Mouse (Mus musculus) intestine, embryonic 16.5 days (tissue): ENCODE measurements around the gene Gm20388. TPM values are rescaled to one million over a fixed set of nuclear protein-coding genes. Genes with fewer than 3 reads are reported as not detected.

Source experiments
- ATAC-seq: fragments of 200-750 bp; cut with Nextera tagmentation; 2 replicates; pipeline ENCODE4 v1.8.0; 2017; ENCODE audit warnings: moderate TSS enrichment, moderate library complexity
- H3K27ac ChIP-seq: fragments of 300-500 bp; sonication (generic); 2 replicates; pipeline ENCODE4 v1.5.1; 2014; ENCODE audit warnings: mild to moderate bottlenecking, low read length
- H3K27me3 ChIP-seq: fragments of 300-500 bp; sonication (generic); replicated peaks from 2 replicates; pipeline ENCODE4 v1.6.1; 2014; ENCODE audit warnings: low read length, control low read depth, mixed read lengths; ENCODE audit not compliant: control insufficient read depth, insufficient read depth
- H3K36me3 ChIP-seq: fragments of 300-500 bp; sonication (generic); 2 replicates; pipeline ENCODE4 v1.6.1; 2014; ENCODE audit warnings: low read length, control low read depth; ENCODE audit not compliant: control insufficient read depth, insufficient read depth
- H3K4me1 ChIP-seq: fragments of 300-500 bp; sonication (generic); 2 replicates; pipeline ENCODE4 v1.6.1; 2014; ENCODE audit warnings: low read length, control low read depth, mixed read lengths; ENCODE audit not compliant: control insufficient read depth, insufficient read depth
- H3K4me2 ChIP-seq: fragments of 300-500 bp; sonication (generic); 2 replicates; pipeline ENCODE4 v1.6.1; 2014; ENCODE audit warnings: low read depth, low read length, control low read depth
- H3K4me3 ChIP-seq: fragments of 300-500 bp; sonication (generic); 2 replicates; pipeline ENCODE4 v1.5.1; 2014; ENCODE audit warnings: mild to moderate bottlenecking, low read length
- H3K9ac ChIP-seq: fragments of 300-500 bp; sonication (generic); 2 replicates; pipeline ENCODE4 v1.6.1; 2014; ENCODE audit warnings: low read depth, low read length
- H3K9me3 ChIP-seq: fragments of 300-500 bp; sonication (generic); 2 replicates; pipeline ENCODE4 v1.6.1; 2016; ENCODE audit warnings: low read length, control low read depth; ENCODE audit not compliant: control insufficient read depth
- WGBS: fragments of 180-500 bp; shearing (Covaris S2); extraction: QIAGEN DNeasy Blood & Tissue Kit; methylation state at CpG from one replicate; pipeline ENCODE4 v1.1.7; 2014; 5-methylcytosine and 5-hydroxymethylcytosine counted together
- polyA plus RNA-seq: library from polyadenylated mRNA; unstranded; fragments of >200 nt; fragmentation: Nextera tagmentation; extraction: Ambion mirVana; gene quantifications from 2 replicates; pipeline ENCODE4 v1.2.1, GENCODE M21; 2015

Gm20388 gene
- polyA plus RNA-seq, 1 experiment from 2014 or later: 5.8 TPM

DNA sequence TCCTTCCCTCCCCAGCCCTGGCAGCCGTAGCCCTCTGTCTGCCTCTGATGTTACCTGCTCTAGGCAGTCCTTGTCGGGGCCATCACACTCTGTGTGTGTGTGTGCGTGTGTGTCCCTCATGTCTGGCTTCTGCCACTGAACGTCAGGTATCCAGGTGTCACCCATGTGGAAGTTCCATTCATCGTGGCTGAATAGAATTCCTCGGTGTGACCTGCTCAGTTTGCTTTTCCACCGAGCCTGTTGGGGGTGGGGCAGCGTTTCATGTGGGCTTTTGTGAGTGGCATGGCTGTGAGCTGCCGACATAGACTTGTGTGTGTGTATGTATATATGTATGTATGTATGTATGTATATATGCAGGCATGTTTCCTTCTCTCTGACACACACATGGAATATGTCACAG, 375.2 kb downstream of the Gm20388 start:
- Histone ChIP-seq H3K27me3 (no peaks in the 10 kb centered on the region), H3K27ac (no peak overlapping the region), H3K4me2 (no peak overlapping the region), H3K36me3 (no peaks in the 10 kb centered on the region), H3K4me3 (no peak overlapping the region), H3K9ac (no peak overlapping the region), H3K4me1 (peaks cover 58% of the 10 kb centered on the region), H3K9me3 (no peaks in the 10 kb centered on the region)
- no peak for ATAC-seq
- WGBS: 69% methylated on average over 9 of the region's 9 CpGs

DNA sequence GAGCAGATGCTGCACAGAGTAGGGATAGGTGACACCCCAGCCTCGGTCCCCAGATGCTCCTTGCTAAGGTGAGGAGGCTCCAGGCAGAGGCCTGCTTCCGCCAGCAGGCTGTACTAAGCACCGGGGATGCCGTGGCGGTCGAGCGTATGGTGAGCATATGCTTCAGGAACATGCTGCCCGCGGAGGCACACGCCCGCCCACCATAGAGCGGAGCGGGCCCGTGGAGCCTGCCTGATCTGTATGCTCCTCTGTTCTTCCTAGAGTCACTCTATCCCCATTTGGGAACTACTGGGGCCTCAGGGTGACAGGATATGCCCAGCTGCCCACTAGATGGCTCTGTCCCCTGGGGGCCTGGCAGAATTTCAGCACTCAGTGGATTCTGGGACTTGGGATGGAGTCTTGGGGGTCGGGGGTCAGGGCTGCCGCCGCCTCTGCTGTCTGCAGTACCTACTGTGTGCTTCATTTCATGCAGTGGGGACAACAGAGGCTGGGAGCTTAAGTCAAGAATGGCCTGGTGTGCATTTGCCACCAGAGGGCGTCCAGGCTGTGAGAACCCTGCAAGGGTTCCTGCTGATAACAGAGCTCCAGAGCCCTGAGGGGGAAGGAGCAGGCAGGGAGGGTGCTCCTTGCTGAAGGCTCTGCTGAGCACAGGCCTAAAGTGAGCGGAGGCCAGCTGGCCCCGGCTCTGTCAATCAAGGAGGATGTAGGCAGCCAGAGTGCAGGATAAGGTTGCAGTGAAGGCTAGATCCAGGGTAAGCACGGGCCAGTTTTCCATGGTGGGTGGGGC, 377.7 kb downstream of the Gm20388 start:
- peak overlapping the region; percentile 22; the same call in 1 of the 2 replicates for H3K9ac ChIP-seq
- H3K27ac ChIP-seq: no peak overlapping the region; the same call in 1 of the 2 replicates
- H3K36me3 ChIP-seq: no peaks in the 10 kb centered on the region
- ATAC-seq: peak; percentile 14
- no peaks in the 10 kb centered on the region for H3K27me3 ChIP-seq
- H3K4me1 ChIP-seq: peaks cover 52% of the 10 kb centered on the region
- H3K4me2 ChIP-seq: no peak overlapping the region
- H3K4me3 ChIP-seq: no peak overlapping the region
- WGBS: 42% methylated on average over 21 of the region's 21 CpGs
- H3K9me3 ChIP-seq: no peaks in the 10 kb centered on the region

DNA sequence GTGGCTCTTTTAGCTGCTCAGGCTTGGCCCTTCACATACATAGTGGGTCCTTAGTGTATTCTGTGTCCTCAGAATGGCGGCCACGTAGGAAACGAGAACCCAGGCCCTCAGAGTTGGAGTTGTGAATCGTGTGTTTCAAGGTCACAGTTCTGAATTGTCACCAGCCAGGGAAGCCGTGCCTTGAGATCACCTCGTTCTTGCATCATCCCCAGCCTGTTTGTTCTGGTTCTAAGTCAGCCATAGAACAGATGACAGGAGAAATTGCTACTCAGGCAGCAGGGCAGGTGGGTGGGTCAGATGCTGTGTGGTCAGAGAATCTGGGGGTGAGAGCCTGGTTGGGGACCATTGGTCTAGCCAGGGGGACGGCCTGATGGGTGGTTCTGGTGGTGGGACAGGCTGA, 378.6 kb downstream of the Gm20388 start:
- Histone ChIP-seq H3K4me2 (no peak overlapping the region), H3K27me3 (no peaks in the 10 kb centered on the region), H3K9ac (peak overlapping the region; percentile 27; the same call in 1 of the 2 replicates), H3K9me3 (no peaks in the 10 kb centered on the region), H3K4me1 (peaks cover 46% of the 10 kb centered on the region), H3K4me3 (no peak overlapping the region), H3K27ac (no peak overlapping the region), H3K36me3 (no peaks in the 10 kb centered on the region)
- 83% methylated on average over 7 of the region's 7 CpGs for WGBS
- no peak for ATAC-seq

DNA sequence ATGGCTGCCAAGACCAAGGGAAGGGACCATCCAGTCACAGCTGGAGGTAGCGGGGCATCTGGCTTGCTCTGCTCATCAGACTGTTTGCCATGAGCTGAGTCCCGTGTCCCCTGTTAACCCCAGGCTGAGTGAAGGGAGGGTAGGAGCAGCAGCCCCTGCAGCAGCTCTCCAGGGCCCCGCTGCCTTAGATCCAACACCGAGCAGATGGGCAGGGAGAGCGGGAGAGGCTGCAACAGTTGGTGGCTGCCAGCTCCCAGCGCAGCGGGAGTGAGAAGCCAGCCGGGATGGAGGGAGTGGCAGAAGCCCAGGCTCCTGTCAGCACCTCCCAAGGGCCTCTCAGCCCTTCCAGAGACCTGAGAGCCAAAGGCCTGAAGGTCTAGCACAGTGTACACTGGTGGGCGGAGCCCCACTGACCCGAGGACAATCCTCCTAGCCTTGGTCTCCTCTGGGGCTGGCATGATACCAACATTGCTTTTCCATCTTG, 379.1 kb downstream of the Gm20388 start:
- H3K9ac ChIP-seq: peak overlapping the region; percentile 27; the same call in 1 of the 2 replicates
- H3K4me3 ChIP-seq: no peak overlapping the region
- no peak for ATAC-seq
- no peaks in the 10 kb centered on the region for H3K9me3 ChIP-seq
- peaks cover 41% of the 10 kb centered on the region for H3K4me1 ChIP-seq
- no peak overlapping the region for H3K4me2 ChIP-seq
- no peaks in the 10 kb centered on the region for H3K36me3 ChIP-seq
- 39% methylated on average over 10 of the region's 10 CpGs for WGBS
- no peak overlapping the region for H3K27ac ChIP-seq
- H3K27me3 ChIP-seq: no peaks in the 10 kb centered on the region

DNA sequence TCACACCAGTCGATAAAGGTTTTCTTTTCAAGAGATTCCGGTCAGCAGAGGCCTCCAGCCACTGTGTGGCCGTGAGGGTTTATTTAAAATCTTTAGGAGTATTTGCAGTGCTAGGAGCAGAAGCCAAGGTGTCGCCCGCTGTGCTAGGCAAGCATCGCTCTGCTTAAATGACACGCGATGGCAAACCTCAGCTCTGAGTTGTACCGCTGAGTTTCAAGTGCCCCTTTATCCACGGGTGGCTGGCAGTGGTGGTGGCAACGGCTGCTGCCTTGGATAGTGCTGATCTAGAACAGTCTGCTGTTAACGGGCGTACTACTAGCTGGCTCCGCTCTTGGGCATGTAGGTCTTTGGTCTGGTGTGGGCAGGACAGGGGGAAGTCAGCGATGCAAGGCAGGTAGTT, 380.0 kb downstream of the Gm20388 start:
- H3K27me3 ChIP-seq: no peaks in the 10 kb centered on the region
- WGBS: 72% methylated on average over 15 of the region's 15 CpGs
- ATAC-seq: no peak
- H3K36me3 ChIP-seq: no peaks in the 10 kb centered on the region
- H3K9ac ChIP-seq: no peak overlapping the region
- H3K4me2 ChIP-seq: no peak overlapping the region
- no peak overlapping the region for H3K4me3 ChIP-seq
- no peak overlapping the region for H3K27ac ChIP-seq
- peaks cover 41% of the 10 kb centered on the region for H3K4me1 ChIP-seq
- no peaks in the 10 kb centered on the region for H3K9me3 ChIP-seq

DNA sequence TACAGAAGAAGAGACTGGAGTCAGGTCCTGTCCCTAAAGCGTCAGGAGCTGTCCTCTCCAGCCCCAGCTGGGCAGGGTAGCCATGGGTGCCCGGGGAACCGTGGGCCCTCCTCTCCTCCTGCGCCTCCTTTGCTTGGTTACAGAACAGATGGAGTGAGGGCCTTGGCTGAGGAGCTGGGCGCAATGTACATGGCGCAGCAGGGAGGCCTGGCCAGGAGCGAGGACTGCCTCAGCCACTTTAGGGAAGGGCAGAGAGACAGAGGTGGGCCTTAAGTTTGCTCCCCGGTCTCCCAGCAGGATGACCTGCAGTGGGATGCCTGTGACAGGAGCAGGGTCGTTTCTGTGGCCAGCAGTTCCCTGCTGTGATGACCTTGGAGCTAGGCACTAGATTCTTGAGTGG, 381.0 kb downstream of the Gm20388 start:
- no peak overlapping the region for H3K4me2 ChIP-seq
- H3K36me3 ChIP-seq: no peaks in the 10 kb centered on the region
- no peak overlapping the region for H3K27ac ChIP-seq
- WGBS: 79% methylated on average over 9 of the region's 9 CpGs
- no peak overlapping the region for H3K4me3 ChIP-seq
- no peaks in the 10 kb centered on the region for H3K9me3 ChIP-seq
- peaks cover 44% of the 10 kb centered on the region for H3K4me1 ChIP-seq
- H3K27me3 ChIP-seq: no peaks in the 10 kb centered on the region
- no peak overlapping the region for H3K9ac ChIP-seq
- ATAC-seq: no peak

DNA sequence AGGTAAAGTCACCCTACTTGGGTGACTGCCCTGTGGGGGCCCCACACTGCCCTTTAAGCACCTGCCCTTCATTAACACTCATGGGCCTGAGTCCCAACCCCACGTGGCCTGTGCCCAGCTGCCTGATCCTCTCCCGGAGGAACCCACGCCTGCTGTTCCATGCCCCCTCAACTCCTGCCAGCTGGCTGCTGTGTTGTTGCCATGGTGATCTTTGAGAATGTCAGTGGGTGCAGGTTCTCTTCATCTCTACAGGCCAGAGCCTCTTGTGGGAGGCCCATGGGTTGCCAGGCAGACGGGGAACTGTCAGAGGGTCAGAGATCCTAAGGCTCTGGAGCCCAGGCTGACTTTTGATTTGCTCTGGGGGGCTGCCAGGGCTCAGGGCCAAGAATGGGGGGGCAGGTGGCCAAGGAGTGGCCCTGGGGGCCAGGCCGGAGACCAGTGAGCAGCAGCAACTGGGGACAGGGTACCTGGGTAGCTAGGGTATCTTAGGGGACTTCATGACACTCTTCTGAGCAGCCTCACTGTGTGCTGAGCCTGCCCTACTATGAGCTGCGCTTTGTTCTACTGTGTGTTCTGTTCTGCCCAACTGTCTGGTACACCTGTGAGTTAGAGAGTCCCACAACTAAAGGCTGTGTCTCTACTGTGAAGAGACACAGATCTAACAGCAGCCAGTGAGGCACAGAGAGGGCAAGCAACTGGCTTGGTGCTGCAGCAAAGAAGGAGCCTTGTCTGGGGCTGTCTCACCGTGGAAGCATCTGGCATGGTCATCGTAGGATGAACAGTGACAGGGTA, 381.9 kb downstream of the Gm20388 start:
- no peak for ATAC-seq
- WGBS: 55% methylated on average over 8 of the region's 8 CpGs
- Histone ChIP-seq H3K4me2 (no peak overlapping the region), H3K9me3 (no peaks in the 10 kb centered on the region), H3K4me1 (peaks cover 50% of the 10 kb centered on the region), H3K9ac (no peak overlapping the region), H3K27ac (no peak overlapping the region), H3K27me3 (no peaks in the 10 kb centered on the region), H3K4me3 (no peak overlapping the region), H3K36me3 (no peaks in the 10 kb centered on the region)

DNA sequence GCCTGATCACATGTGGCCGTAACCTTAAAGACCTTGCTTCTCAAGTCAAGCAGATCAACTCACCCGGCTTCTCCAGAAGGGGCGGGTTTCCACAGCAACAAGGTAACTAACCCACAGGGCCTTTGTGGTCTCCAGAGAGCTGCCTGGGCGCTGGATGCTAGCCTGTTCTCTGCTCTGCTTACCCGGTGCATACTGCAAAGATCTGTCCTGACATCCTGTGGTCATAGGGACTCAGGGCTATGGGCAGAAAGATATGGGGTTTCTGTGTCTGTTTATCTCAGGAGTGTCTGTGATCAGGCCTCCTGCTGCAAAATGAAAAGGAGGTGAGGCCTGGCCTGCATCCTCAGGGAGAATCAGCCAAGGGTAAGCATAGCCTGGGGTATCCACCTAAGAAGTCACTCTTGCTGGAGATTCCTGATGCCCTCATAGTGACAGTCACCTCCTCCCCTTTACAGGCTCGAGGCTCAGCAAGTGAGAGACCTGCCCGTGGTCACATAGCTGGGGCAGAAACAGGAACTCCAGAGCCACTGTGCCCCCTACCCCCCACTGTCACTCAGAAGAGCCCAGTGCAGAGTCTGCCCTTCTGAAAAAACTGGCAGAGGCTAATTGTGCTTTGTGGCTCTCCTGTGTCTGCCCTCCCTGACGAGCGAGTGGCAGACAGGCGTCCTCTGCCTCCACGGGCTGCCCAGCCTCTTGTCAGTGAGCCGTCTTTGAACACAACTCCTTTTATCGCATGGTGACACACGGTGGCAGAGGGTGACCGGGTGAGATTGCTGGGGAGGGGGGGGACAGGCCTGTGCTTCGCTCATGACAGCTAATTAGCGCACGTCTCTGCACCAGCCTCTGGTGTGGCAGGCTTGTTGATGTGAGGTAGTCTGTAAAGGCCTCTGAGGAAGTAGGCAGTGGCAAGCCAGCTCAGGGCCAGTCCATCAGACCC, 383.0 kb downstream of the Gm20388 start:
- Histone ChIP-seq H3K36me3 (no peaks in the 10 kb centered on the region), H3K9me3 (no peaks in the 10 kb centered on the region), H3K27ac (no peak overlapping the region), H3K4me1 (peaks cover 51% of the 10 kb centered on the region), H3K9ac (0 out of 2 replicates have a peak overlapping the region, but pooled peaks have one; percentile 18), H3K27me3 (no peaks in the 10 kb centered on the region), H3K4me2 (no peak overlapping the region), H3K4me3 (no peak overlapping the region)
- WGBS: 58% methylated on average over 18 of the region's 18 CpGs
- ATAC-seq: peak; percentile 30
